Mouse (Mus musculus) right cerebral cortex, postnatal 36 days (tissue): ENCODE data around the gene Nrd1.

Experiments
- DNase-seq, 2 experiments: peaks; one replicate each; pipeline ENCODE4 v3.0.0; 2022; ENCODE audit warnings: low spot score in 2 of 2, mixed read lengths in 1 of 2

Nrd1 gene

GRCm38 (mm10) chr4:109098861-109099260 lies 98.4 kb downstream of the Nrd1 start:
- no peak for DNase-seq

GRCm38 (mm10) chr4:109102574-109102973 lies 102.1 kb downstream of the Nrd1 start:
- no peak for DNase-seq

- no peak for DNase-seq
Observed at GRCm38 (mm10) chr4:109103145-109103883, 102.9 kb downstream of the Nrd1 start.

- no peak for DNase-seq
Observed at GRCm38 (mm10) chr4:109105254-109105653, 104.8 kb downstream of the Nrd1 start.

GRCm38 (mm10) chr4:109106034-109106433 lies 105.6 kb downstream of the Nrd1 start:
- DNase-seq: no peak

- no peak for DNase-seq
Observed at GRCm38 (mm10) chr4:109106594-109106993, 106.1 kb downstream of the Nrd1 start.

GRCm38 (mm10) chr4:109109012-109109411 lies 108.6 kb downstream of the Nrd1 start:
- DNase-seq: no peak

GRCm38 (mm10) chr4:109109686-109110085 lies 109.2 kb downstream of the Nrd1 start:
- no peak for DNase-seq

- no peak for DNase-seq
Observed at GRCm38 (mm10) chr4:109110978-109111377, 110.5 kb downstream of the Nrd1 start.
